Mouse (Mus musculus) WW6 (cell line): ENCODE measurements around the gene Gm20388.
"Not testable (repeated sequence)": the region's sequence is repeated elsewhere in the genome, so short reads cannot be mapped to it uniquely, and the experiment has no call there.

Source experiments
- DNase-seq: peaks from one replicate; pipeline ENCODE4 v3.0.0-alpha.2; 2013; ENCODE audit warnings: low read depth, low spot score

Gene Gm20388

DNA sequence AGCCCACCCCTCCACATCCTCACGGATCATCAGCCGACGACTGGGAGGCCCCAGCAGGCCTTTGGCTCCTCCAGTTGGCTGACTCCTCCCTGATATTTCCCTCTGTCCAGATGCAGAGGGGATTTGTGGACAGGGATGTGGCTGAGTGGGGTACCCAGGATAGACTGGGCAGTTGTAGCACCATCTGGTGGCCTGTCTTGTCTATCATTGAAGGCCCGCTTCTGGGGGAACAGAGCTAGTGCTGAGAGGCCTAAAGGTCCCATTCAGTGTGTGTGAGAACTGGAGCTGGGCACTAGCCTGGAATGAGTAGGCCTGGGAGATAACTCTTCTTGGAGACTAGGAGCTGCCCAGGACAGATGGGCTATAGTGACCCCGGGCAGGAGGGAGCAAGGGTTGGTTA lies 3321.1 kb downstream of the Gm20388 start:
- DNase-seq: no peak

- DNase-seq: no peak
Observed at GRCm38 (mm10) chr8:123232553-123232952, 3321.9 kb downstream of the Gm20388 start.

GRCm38 (mm10) chr8:123233300-123233699 lies 3322.7 kb downstream of the Gm20388 start:
- DNase-seq: no peak

DNA sequence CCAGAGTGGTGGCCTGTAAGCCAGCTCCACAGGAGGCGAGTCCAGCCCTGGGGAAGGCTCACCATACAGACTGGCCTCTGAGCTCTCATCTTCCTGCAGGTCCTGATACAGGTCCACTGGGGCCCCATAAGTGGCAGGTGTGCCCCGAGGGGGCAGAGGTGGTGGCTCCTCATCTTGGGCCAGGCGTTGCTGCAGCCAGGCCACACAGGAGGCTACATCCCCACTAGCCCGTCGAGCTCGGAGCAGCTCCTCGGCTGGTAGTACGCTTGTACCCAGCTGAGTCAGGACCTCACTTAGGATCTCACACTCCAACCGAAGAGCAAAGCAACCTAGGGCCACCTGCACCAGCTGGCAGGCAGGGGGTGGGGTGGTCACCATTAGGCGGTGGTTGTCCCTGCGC lies 3323.1 kb downstream of the Gm20388 start:
- no peak for DNase-seq

DNA sequence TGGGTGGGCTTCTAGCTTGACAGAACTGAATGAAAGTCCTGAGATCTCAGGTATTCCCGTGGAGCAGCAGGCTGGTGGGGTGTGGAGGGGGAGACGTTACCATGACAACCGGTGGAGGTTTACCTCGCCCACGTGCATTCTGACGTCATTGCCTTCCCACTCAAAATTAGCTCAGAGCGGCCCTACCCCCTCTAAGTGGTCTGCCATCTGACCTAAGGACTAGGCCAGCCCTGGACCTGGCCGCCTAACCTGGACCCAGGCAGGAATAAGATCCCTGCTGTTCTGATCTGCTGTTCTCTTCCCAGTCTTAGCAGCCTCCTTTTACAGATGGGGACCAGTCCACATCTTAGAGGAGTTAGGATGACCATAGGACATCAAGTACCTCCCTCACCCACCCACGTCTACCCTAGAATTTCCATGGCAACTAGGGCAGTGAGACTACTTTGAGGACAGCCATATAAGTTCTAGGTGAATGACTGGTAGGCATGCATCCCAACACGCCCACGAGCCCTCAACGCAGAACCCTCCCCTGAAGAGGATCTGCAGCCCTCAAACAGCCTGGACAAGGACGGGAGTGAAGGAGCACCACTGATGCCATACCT lies 3324.4 kb downstream of the Gm20388 start:
- no peak for DNase-seq

DNA sequence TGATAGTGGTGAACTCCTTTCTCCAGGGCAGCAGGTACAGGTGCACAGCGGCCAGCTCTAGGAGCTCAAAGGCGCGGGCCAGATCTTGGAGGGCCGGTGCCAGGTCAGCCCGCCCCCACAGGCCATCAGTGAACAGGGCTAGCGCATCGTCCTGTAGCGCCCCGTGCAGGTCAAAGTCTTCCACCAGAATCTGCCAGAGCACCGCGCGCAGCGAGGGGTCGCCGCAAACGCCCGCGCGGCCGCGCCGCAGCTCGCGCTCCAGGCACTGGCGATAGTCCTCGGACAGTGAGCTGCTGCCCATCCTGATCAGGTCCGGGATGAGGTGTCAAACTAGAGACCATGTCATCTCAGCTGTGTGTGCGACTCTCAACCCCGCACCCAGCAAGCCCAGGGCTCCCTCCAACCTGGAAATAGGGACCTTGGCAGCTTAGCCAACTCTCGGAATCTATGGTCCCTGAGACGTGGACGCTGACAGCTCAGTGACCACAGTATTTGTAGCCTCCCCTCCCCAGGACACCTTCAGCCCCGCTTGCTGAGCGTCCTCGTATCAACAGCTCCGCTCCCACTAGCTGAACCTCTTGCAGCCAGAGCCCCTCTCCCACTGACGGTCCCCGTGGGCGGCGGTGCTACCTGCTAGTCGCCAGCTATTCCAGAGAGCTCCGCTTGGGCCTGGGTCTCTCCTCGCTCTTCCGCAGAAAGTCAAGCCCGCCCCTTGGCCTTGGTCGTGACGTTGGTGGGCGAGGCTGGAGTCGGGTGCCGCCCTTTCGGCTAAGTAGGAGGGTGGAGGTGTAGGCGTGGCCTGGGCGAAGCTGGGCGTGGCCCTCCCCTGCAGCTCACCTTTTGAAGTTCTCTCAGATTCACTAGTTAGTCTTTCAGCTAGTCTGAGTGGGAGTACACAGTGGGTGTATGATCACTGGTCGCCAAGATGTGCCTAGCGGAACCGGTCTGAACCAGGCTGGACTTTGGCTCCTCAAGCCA lies 3325.2 kb downstream of the Gm20388 start, which contains the start of gene Spata2l:
Gene Spata2l (minus strand): TSS at position 714 of the 978 bp plus-strand sequence.
- DNase-seq: peak; percentile 97

DNA sequence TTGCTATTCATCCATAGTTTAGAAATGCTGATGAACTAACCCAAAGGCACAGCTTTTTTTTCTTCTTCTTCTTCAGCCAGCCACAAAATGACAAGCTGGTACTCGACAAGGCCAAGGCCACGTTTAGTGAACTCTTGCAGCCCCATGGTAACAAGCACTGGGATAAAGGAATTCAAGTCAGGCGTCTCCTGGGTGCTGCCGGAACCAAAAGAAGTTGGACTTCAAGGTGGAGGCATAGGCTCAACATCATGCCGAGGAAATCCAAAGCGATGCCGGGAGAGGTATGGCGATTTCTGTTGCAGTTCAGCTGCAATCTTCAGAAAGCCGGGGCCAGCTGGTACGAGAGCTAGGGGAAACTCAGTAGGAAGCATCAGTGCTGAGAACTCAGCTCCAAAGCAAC lies 3328.8 kb downstream of the Gm20388 start:
- DNase-seq: no peak

DNA sequence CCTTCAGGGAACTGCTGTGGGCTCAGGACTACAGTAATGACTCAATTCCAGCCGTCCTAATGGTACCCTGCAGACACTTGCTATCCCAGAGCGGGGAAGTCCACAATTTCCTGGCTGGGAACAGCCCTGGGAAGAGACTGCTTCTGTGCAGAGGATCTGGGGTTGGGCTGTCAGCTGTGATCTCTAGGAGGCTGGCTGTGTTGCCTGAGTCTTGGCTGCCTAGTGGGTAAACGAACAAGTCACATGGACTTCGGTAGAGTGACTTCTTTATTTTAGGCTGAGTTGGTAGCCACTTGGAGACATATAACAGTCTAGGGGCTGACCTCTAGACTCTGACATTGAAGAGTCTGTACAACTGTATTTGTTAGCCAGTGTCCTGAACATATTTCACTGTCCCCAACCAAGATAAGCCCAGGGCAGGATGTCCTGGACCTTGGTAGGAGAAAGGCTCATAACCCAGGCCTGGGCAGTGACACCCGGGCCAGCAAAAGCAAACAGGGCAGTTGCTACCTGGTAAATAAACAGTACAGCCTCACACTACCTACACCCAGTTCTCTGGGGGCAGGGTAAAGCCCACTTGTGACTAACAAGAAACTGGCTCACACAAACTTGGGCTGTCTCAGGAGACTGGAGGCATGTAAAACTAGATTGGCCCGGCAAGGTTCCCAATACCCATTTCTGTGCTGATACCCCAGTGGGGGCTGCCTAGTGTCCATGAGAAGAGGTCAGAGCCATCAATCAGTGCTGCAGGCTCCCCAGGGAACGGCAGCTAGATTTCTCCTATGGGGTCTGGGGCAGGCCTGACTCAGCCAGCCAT lies 3331.7 kb downstream of the Gm20388 start:
- DNase-seq: no peak

GRCm38 (mm10) chr8:123243053-123243452 lies 3332.4 kb downstream of the Gm20388 start:
- no peak for DNase-seq

DNA sequence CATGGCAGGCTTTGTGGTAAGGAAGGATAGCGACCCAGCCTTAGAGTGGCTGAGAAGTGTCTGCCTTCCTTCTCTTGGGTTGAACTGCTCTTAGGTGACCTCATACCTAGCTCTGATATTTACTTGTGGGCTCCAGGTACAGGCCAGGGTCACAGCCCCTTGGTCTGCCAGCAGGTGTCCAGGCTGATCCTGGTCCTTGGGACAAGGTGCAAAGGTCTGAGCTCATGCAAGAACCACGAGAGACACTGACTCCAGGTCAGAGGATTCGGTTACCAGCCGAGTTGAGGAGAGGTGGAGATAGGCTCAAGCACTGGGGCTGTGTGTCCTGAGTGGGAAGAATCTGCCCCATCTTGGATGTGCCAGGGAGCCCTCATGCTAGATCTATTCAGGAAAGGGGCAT lies 3333.7 kb downstream of the Gm20388 start:
- no peak for DNase-seq

- DNase-seq: no peak
Observed at GRCm38 (mm10) chr8:123245543-123245942, 3334.9 kb downstream of the Gm20388 start.

- DNase-seq: no peak
Observed at GRCm38 (mm10) chr8:123247748-123248147, 3337.1 kb downstream of the Gm20388 start.

DNA sequence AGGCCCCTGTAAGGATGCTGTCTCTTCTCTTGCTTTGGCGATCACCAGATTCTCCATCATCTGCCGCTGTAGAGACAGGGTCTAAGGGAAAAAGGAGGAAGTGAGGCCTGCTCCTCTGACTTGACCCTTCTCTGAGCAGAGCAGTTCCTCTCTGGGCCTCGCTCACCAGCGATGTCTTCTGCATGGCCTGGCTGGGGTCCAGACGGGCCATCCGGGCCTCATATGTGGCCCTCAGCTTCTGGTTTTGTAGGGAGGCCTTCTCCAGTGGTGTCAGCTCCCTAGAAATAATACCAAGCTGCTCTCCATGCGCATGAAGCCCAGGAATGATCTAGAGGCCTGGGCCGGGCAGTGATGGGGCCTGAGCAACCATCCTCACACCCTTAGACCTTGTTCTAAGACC lies 3338.0 kb downstream of the Gm20388 start:
- no peak for DNase-seq

GRCm38 (mm10) chr8:123250940-123251339 lies 3340.3 kb downstream of the Gm20388 start:
- no peak for DNase-seq

DNA sequence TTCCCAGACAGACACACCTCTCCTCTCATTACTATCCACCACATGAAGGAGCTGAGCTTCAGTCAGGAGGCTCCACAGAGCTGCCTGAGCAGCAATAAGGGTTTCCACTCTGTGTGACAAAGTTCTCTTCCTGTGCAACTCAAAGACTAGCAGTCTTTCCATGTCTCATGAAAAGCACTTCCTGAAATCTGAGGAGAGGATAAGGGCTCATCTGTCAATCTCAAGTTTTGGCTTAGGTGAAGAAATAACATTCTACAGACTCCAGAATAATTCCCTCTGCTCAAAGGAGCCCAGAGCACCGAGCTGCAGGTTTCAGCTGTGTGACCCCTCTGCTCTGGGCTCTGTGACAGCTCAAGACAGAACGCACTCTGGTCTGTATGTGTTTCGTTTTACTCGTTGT lies 3342.3 kb downstream of the Gm20388 start:
- DNase-seq: no peak

- no peak for DNase-seq
Observed at GRCm38 (mm10) chr8:123253451-123254098, 3342.9 kb downstream of the Gm20388 start.

GRCm38 (mm10) chr8:123254099-123254885 lies 3343.7 kb downstream of the Gm20388 start, which contains the start of the genes Zfp276 and Vps9d1:
Gene Zfp276, plus strand, starts transcription at chr8:123254195.
Gene Vps9d1, minus strand, starts transcription at chr8:123254348.
- DNase-seq: peak; percentile 67

GRCm38 (mm10) chr8:123255170-123255569 lies 3344.5 kb downstream of the Gm20388 start:
- DNase-seq: no peak

- DNase-seq: no peak
Observed at GRCm38 (mm10) chr8:123257114-123257513, 3346.5 kb downstream of the Gm20388 start.

- not testable (repeated sequence) for DNase-seq
Observed at GRCm38 (mm10) chr8:123257593-123257992, 3347.0 kb downstream of the Gm20388 start.
